Mouse (Mus musculus): Measurements from ENCODE around the gene Clcnka. TPM values are rescaled to one million over a fixed set of nuclear protein-coding genes. Genes with fewer than 3 reads are reported as not detected.
A peak's percentile ranks its signal among the peaks of the same experiment; 100 is the strongest.

Gene Clcnka
- polyA plus RNA-seq, 1 experiment from 2014 or later: 0.27 TPM

DNA sequence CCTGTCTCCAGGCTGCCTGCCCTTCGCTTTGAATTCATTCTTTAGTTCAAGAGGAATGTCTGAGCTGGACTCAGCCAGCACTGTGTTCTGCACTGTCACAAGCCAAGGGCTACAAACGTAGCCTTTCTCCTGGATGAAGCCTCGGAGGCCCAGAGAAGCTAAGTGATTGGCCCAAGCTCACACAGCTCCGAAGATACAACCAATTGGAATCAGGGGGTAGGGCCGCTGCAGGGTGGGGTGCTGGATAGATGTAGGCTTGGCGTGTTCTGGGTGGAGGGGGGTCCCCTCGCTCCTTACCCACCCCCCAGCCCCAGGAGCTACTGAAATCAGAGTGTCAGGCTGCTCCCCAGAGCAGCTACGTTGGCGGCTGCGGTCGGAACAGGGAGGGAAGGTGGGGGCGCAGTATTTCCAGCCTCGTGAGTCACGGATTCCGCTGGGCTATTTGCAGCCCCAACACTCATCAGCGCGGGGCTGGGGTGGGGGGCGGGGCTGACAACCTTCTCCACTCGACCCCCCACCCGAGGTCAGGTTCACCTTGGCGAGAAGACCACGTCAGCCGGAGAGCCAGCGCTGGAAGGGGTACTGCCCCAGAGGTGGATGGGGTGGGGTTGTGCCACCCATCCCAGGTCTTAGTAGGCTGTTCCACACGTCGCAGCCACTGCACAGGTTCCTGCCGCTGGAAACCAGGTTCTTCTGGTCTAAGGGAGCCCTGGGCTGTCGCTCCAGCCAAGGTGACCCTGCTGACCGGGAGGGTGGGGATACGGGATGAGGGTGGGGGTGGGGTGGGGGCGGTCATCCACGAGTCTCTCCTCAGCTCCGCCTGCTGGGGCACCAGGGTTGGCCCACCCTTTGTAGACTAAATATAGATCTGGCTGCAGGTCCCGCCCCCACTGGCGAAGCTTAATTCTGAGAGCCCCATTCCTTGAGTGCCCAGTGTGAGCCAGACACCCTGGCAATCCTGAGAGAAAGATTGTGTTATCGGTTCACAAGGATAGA lies 27.3 kb upstream of the Clcnka start:
- H3K9me3 ChIP-seq (replicated peaks; ENCODE audit: control insufficient read depth, low read length): no peaks in the 10 kb centered on the region
- H3K36me3 ChIP-seq (replicated peaks; ENCODE audit: control insufficient read depth, insufficient read depth, low read depth, low read length): no peaks in the 10 kb centered on the region
- H3K4me3 ChIP-seq (ENCODE audit: low read depth, low read length): peak overlapping the region; percentile 34
- DNase-seq (ENCODE audit: low spot score) (peak; percentile 59), ATAC-seq (replicated peaks; ENCODE audit: insufficient number of reproducible peaks, low FRiP score, low TSS enrichment, low read depth) (peak; percentile 83)
- H3K27ac ChIP-seq (replicated peaks; ENCODE audit: low read depth, low read length): no peak overlapping the region
- peak overlapping the region; percentile 77 for H3K4me2 ChIP-seq (ENCODE audit: low read depth, low read length)
- peaks cover 2% of the 10 kb centered on the region; the same call in 1 of the 2 replicates for H3K4me1 ChIP-seq (ENCODE audit: control insufficient read depth, insufficient read depth, low read length)
- WGBS: 4% methylated on average over 36 of the region's 36 CpGs
- peaks cover 3% of the 10 kb centered on the region; the same call in 1 of the 2 replicates for H3K27me3 ChIP-seq (ENCODE audit: control insufficient read depth, insufficient read depth, low read length)
- peak overlapping the region; percentile 30; the same call in 1 of the 2 replicates for H3K9ac ChIP-seq (replicated peaks; ENCODE audit: low read length)

DNA sequence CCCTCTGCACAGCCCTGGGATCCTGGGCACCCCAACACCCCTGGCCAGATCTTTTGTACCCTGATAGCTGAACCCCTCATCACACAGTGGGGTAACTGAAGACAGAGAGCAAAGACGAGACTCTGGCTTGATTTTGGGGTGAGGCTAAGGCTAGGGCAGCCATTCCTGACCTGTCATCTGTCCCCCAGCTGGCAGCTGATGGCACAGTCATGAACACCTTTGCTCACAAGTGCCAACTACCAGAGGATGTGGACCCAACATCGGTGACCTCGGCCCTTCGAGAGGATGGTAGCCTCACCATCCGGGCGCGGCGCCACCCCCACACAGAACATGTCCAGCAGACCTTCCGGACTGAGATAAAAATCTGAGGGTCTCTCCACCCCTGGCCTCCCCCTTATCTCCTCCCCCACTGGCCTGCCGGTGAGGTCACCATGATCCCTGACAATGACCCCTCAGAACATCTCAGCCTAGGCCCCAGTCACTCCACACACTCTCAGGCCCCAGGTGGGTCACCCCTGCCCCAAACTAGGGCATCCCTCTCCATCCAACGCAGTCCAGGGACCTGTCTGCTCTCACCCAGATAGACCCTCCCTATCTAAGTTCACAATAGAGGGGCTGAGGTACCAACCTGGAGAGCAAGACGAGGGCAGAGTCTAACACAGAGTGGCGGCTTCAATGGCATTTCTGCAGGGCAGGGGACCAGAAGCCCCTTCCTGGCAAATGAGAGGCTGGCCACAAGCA lies 25.3 kb upstream of the Clcnka start:
- WGBS: 83% methylated on average over 13 of the region's 13 CpGs
- Histone ChIP-seq H3K27ac (replicated peaks; ENCODE audit: low read depth, low read length) (no peak overlapping the region), H3K27me3 (ENCODE audit: control insufficient read depth, insufficient read depth, low read length) (peaks cover 3% of the 10 kb centered on the region; the same call in 1 of the 2 replicates), H3K4me3 (ENCODE audit: low read depth, low read length) (no peak overlapping the region), H3K4me1 (ENCODE audit: control insufficient read depth, insufficient read depth, low read length) (peaks cover 2% of the 10 kb centered on the region; the same call in 1 of the 2 replicates), H3K9me3 (replicated peaks; ENCODE audit: control insufficient read depth, low read length) (no peaks in the 10 kb centered on the region), H3K36me3 (replicated peaks; ENCODE audit: control insufficient read depth, insufficient read depth, low read depth, low read length) (no peaks in the 10 kb centered on the region), H3K9ac (replicated peaks; ENCODE audit: low read length) (no peak overlapping the region), H3K4me2 (ENCODE audit: low read depth, low read length) (no peak overlapping the region)
- ATAC-seq (replicated peaks; ENCODE audit: insufficient number of reproducible peaks, low FRiP score, low TSS enrichment, low read depth) (no peak), DNase-seq (ENCODE audit: low spot score) (no peak)

- no peak overlapping the region for H3K4me3 ChIP-seq (ENCODE audit: low read depth, low read length)
- 78% methylated on average over 5 of the region's 5 CpGs for WGBS
- no peak for ATAC-seq (replicated peaks; ENCODE audit: insufficient number of reproducible peaks, low FRiP score, low TSS enrichment, low read depth)
- peaks cover 2% of the 10 kb centered on the region; the same call in 1 of the 2 replicates for H3K4me1 ChIP-seq (ENCODE audit: control insufficient read depth, insufficient read depth, low read length)
- H3K36me3 ChIP-seq (replicated peaks; ENCODE audit: control insufficient read depth, insufficient read depth, low read depth, low read length): no peaks in the 10 kb centered on the region
- H3K27ac ChIP-seq (replicated peaks; ENCODE audit: low read depth, low read length): no peak overlapping the region
- H3K27me3 ChIP-seq (ENCODE audit: control insufficient read depth, insufficient read depth, low read length): peaks cover 3% of the 10 kb centered on the region; the same call in 1 of the 2 replicates
- H3K9me3 ChIP-seq (replicated peaks; ENCODE audit: control insufficient read depth, low read length): no peaks in the 10 kb centered on the region
- no peak overlapping the region for H3K9ac ChIP-seq (replicated peaks; ENCODE audit: low read length)
- H3K4me2 ChIP-seq (ENCODE audit: low read depth, low read length): no peak overlapping the region
- no peak for DNase-seq (ENCODE audit: low spot score)
Measured at GRCm38 (mm10) chr4:141423288-141423687, 24.8 kb upstream of the Clcnka start.

DNA sequence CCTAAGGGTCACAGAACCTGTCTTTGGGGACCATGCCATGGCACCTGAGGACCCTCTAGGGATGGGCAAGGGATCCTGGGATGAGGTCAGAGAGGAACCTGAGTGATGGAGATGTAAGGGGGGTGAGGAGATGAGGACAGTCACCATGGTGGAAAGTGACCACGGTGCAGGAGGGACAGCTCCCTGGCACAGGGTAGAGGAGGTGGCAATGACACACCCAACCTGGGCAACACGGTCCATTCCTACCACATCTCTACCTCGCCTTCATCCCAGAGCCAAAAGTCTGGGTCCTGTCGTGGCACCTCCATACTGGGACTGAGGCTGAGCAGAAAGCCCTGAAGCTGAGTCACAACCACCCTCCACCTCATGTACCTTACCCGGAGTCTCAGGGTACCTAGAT lies 24.3 kb upstream of the Clcnka start:
- H3K27ac ChIP-seq (replicated peaks; ENCODE audit: low read depth, low read length): no peak overlapping the region

DNA sequence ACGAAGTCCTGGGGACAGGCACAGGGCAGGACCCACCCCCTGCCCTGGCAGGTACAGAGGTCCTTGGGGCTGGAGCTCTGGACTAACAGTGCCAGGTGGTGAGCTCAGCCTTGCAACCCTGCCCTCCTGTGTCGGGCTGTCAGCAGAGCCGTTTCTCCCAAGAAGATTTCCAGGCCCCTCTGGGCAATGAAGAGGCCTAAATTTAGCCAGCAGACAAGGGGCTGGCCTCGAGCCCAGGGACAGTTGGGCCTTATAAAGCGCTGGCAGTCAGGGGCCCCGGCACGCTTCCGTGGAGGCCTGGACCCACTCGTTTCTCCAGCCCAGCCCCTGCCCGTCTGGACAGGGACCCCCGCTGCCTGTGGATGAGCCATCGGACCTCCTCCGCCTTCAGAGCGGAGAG lies 22.9 kb upstream of the Clcnka start:
- Histone ChIP-seq H3K27me3 (ENCODE audit: control insufficient read depth, insufficient read depth, low read length) (peaks cover 3% of the 10 kb centered on the region; the same call in 1 of the 2 replicates), H3K4me3 (ENCODE audit: low read depth, low read length) (no peak overlapping the region), H3K4me2 (ENCODE audit: low read depth, low read length) (no peak overlapping the region), H3K36me3 (replicated peaks; ENCODE audit: control insufficient read depth, insufficient read depth, low read depth, low read length) (no peaks in the 10 kb centered on the region), H3K4me1 (ENCODE audit: control insufficient read depth, insufficient read depth, low read length) (peaks cover 2% of the 10 kb centered on the region; the same call in 1 of the 2 replicates), H3K27ac (replicated peaks; ENCODE audit: low read depth, low read length) (no peak overlapping the region), H3K9me3 (replicated peaks; ENCODE audit: control insufficient read depth, low read length) (no peaks in the 10 kb centered on the region), H3K9ac (replicated peaks; ENCODE audit: low read length) (no peak overlapping the region)
- 77% methylated on average over 14 of the region's 14 CpGs for WGBS
- ATAC-seq (replicated peaks; ENCODE audit: insufficient number of reproducible peaks, low FRiP score, low TSS enrichment, low read depth) (no peak), DNase-seq (ENCODE audit: low spot score) (no peak)

More for the DNA sequence above, 24.3 kb upstream of the Clcnka start:
- H3K9me3 ChIP-seq (replicated peaks; ENCODE audit: control insufficient read depth, low read length): no peaks in the 10 kb centered on the region
- WGBS: 78% methylated on average over 5 of the region's 5 CpGs
- peaks cover 2% of the 10 kb centered on the region; the same call in 1 of the 2 replicates for H3K4me1 ChIP-seq (ENCODE audit: control insufficient read depth, insufficient read depth, low read length)
- H3K4me3 ChIP-seq (ENCODE audit: low read depth, low read length): no peak overlapping the region
- no peak for DNase-seq (ENCODE audit: low spot score)
- H3K36me3 ChIP-seq (replicated peaks; ENCODE audit: control insufficient read depth, insufficient read depth, low read depth, low read length): no peaks in the 10 kb centered on the region
- ATAC-seq (replicated peaks; ENCODE audit: insufficient number of reproducible peaks, low FRiP score, low TSS enrichment, low read depth): no peak
- H3K27me3 ChIP-seq (ENCODE audit: control insufficient read depth, insufficient read depth, low read length): peaks cover 3% of the 10 kb centered on the region; the same call in 1 of the 2 replicates
- H3K4me2 ChIP-seq (ENCODE audit: low read depth, low read length): no peak overlapping the region
- no peak overlapping the region for H3K9ac ChIP-seq (replicated peaks; ENCODE audit: low read length)

DNA sequence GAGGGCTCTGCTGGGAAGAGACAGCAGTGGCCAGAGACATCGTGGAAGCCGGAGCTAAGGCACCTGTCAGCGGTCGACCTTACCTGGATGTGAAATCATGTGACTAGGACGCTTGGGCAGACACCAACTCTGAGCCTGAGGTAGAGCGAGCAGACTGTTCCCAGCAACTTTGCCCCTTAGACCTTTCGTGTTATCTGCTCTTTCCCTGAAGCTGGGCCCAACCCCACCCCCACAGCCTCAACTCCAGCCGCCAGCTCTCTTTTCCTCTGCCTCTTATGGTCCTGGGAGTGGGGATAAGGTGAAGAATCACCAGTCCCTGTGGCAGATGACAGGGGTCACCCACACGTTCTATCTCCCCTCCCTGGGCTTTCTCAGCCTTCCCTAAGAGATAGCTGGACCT lies 22.4 kb upstream of the Clcnka start:
- H3K36me3 ChIP-seq (replicated peaks; ENCODE audit: control insufficient read depth, insufficient read depth, low read depth, low read length): no peaks in the 10 kb centered on the region
- H3K4me3 ChIP-seq (ENCODE audit: low read depth, low read length): no peak overlapping the region
- peaks cover 3% of the 10 kb centered on the region; the same call in 1 of the 2 replicates for H3K27me3 ChIP-seq (ENCODE audit: control insufficient read depth, insufficient read depth, low read length)
- 53% methylated on average over 9 of the region's 9 CpGs for WGBS
- H3K27ac ChIP-seq (replicated peaks; ENCODE audit: low read depth, low read length): no peak overlapping the region
- no peak for ATAC-seq (replicated peaks; ENCODE audit: insufficient number of reproducible peaks, low FRiP score, low TSS enrichment, low read depth)
- DNase-seq (ENCODE audit: low spot score): no peak
- peaks cover under 1% of the 10 kb centered on the region; the same call in 1 of the 2 replicates for H3K4me1 ChIP-seq (ENCODE audit: control insufficient read depth, insufficient read depth, low read length)
- H3K9me3 ChIP-seq (replicated peaks; ENCODE audit: control insufficient read depth, low read length): no peaks in the 10 kb centered on the region
- H3K4me2 ChIP-seq (ENCODE audit: low read depth, low read length): no peak overlapping the region
- no peak overlapping the region for H3K9ac ChIP-seq (replicated peaks; ENCODE audit: low read length)

DNA sequence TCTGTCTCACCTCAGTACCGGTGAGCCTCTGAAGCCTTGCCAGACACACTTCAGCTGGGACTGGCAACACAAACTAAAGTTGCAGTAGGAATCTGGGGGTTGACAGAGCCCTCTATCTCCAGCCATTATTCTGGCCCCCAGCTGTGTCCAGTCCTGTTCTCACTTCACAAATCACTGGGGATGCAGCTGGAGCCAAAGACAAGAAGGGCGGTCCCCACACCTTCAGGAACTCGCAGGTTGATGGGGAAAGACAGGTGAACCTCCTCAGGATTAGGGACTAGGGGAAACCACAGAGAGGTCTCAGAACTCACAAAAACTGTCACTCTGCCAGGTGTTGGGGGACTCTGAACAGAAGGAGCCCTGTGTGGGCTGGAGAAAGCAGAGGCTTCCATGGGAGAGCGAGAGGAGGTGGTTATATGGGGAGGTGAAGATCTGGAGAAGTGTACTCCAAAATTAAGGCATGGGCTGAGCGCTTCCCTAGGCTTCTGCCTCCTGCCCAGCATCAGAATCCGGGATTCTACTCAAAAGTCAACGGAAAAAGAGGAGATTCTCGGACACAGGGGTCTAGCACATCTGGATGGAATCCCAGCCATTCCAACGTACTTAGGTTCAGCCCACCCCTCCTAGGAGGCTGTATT lies 21.8 kb upstream of the Clcnka start, which contains the start of gene Hspb7:
TSS of gene Hspb7 (plus strand) at position 588 of the 638 bp plus-strand sequence.
- no peaks in the 10 kb centered on the region for H3K9me3 ChIP-seq (replicated peaks; ENCODE audit: control insufficient read depth, low read length)
- H3K36me3 ChIP-seq (replicated peaks; ENCODE audit: control insufficient read depth, insufficient read depth, low read depth, low read length): no peaks in the 10 kb centered on the region
- no peaks in the 10 kb centered on the region; the same call in 1 of the 2 replicates for H3K4me1 ChIP-seq (ENCODE audit: control insufficient read depth, insufficient read depth, low read length)
- no peak for ATAC-seq (replicated peaks; ENCODE audit: insufficient number of reproducible peaks, low FRiP score, low TSS enrichment, low read depth)
- no peak within 1 kb of the TSS for H3K4me2 ChIP-seq (ENCODE audit: low read depth, low read length)
- 59% methylated on average over 9 of the region's 9 CpGs for WGBS
- peaks cover 3% of the 10 kb centered on the region; the same call in 1 of the 2 replicates for H3K27me3 ChIP-seq (ENCODE audit: control insufficient read depth, insufficient read depth, low read length)
- no peak within 1 kb of the TSS for H3K27ac ChIP-seq (replicated peaks; ENCODE audit: low read depth, low read length)
- H3K4me3 ChIP-seq (ENCODE audit: low read depth, low read length): no peak within 1 kb of the TSS
- H3K9ac ChIP-seq (replicated peaks; ENCODE audit: low read length): no peak within 1 kb of the TSS
- DNase-seq (ENCODE audit: low spot score): no peak
